In genomic region chr7:92102892-92103543, GRCm38 (mm10) we compare ENCODE assay signal across 9 mouse cellular contexts.
A peak's percentile ranks its signal among the peaks of the same experiment; 100 is the strongest.
DNase-seq lines count a peak whose midpoint lies in the region; ATAC-seq and TF ChIP-seq lines count a peak whose summit lies in the region.
"Had no signal": no experiment of that assay in that cellular context is flagged by ENCODE, and none has a peak within 500 bp of the region (broad histone marks: within the 10 kb centered on the region; RNA-seq: fewer than 3 reads in every experiment).

No protein-coding gene starts in this region.

- H3K36me3 ChIP-seq in hindbrain, embryonic 12.5 days: no peaks in the 10 kb centered on the region
- H3K36me3 ChIP-seq: stomach, embryonic 15.5 days had no signal

- H3K4me3 ChIP-seq in hindbrain, embryonic 12.5 days: no peak overlapping the region
- no peak overlapping the region for H3K4me3 ChIP-seq in layer of hippocampus, adult 2 months
- H3K4me3 ChIP-seq: stomach, embryonic 15.5 days had no signal

- peak; percentile 89 for ATAC-seq in hindbrain, embryonic 12.5 days (ENCODE audit: low FRiP score)

- no peak overlapping the region for H3K27ac ChIP-seq in hindbrain, embryonic 12.5 days
- H3K27ac ChIP-seq in layer of hippocampus, adult 2 months: peak overlapping the region; percentile 68; the same call in 1 of the 2 replicates
- H3K27ac ChIP-seq: stomach, embryonic 15.5 days had no signal

- 23% methylated on average over 4 of the region's 4 CpGs for WGBS in hindbrain, embryonic 12.5 days

- no peak overlapping the region for H3K9ac ChIP-seq in hindbrain, embryonic 12.5 days
- H3K9ac ChIP-seq: stomach, embryonic 15.5 days had no signal

- H3K4me2 ChIP-seq in hindbrain, embryonic 12.5 days (replicated peaks): no peak overlapping the region
- H3K4me2 ChIP-seq: stomach, embryonic 15.5 days had no signal

- DNase-seq in heart, adult 18-20 months: peak; percentile 48 to 83
- no peak for DNase-seq in heart, postnatal 25 days (ENCODE audit: low spot score)
- DNase-seq in adrenal gland, postnatal 10 days: peak; percentile 68
- DNase-seq in embryo, embryonic 9.5 days (ENCODE audit: extremely low spot score): peak; percentile 61
- DNase-seq in layer of hippocampus, adult 2 months (ENCODE audit: low spot score in 2 of 2): peak; percentile 74 to 79
- DNase-seq in lung, postnatal 36 days: peak; percentile 54
- peak; percentile 42 for DNase-seq in right cerebral cortex, postnatal 25 days

- H3K27me3 ChIP-seq in hindbrain, embryonic 12.5 days: no peaks in the 10 kb centered on the region
- H3K27me3 ChIP-seq: stomach, embryonic 15.5 days had no signal

- no peaks in the 10 kb centered on the region for H3K4me1 ChIP-seq in hindbrain, embryonic 12.5 days
- H3K4me1 ChIP-seq: stomach, embryonic 15.5 days had no signal

- no peaks in the 10 kb centered on the region for H3K9me3 ChIP-seq in hindbrain, embryonic 12.5 days (replicated peaks)
- H3K9me3 ChIP-seq: stomach, embryonic 15.5 days had no signal

- intact Hi-C loops in heart, postnatal 25 days (cut with DNase I): loop anchor here (1.0 to 10.0 kb wide), 2 partner anchors 448 to 762 kb away; no protein-coding TSS in a partner anchor

- peak; percentile 87 for TF ChIP-seq CTCF in layer of hippocampus, adult 2 months (conservative IDR thresholded peaks at IDR 0.05)
